Mouse (Mus musculus) limb, embryonic 11.5 days (tissue): ENCODE data around the gene Fam107a. TPM values are rescaled to one million over a fixed set of nuclear protein-coding genes. Genes with fewer than 3 reads are reported as not detected.

Experiments
- polyA plus RNA-seq: library from polyadenylated mRNA; unstranded; fragments of >200 nt; fragmentation: Nextera tagmentation; extraction: Ambion mirVana; gene quantifications from 2 replicates; pipeline ENCODE4 v1.2.1, GENCODE M21; 2014

Gene Fam107a
- polyA plus RNA-seq, 1 experiment from 2014 or later = 0.32 TPM

Other genes with a start within 250 kb of the Fam107a start
- 60.2 and 65.0 TPM in 2 replicates for gene Rpp14, start 237.7 kb downstream of the Fam107a start, polyA plus RNA-seq
- 26.2 and 28.2 TPM in 2 replicates for gene Pxk, start 219.8 kb downstream of the Fam107a start, polyA plus RNA-seq
- gene Pdhb, start 145.0 kb downstream of the Fam107a start, polyA plus RNA-seq = 210 and 214 TPM in 2 replicates
- gene Kctd6, start 103.9 kb downstream of the Fam107a start, polyA plus RNA-seq = 16.5 and 17.5 TPM in 2 replicates
- 0.33 TPM in 1 of 2 replicates, not detected in the other for gene Acox2, start 58.7 kb downstream of the Fam107a start, polyA plus RNA-seq
- not detected in 2 replicates for gene Oit1, start 60.7 kb upstream of the Fam107a start, polyA plus RNA-seq